Mouse (Mus musculus) spleen, adult 12 weeks (tissue): Measurements from ENCODE around the gene Slc17a3.

Experiments used
- DNase-seq: peaks from one replicate; pipeline ENCODE4 v3.0.0; 2022; ENCODE audit warnings: low spot score

The Slc17a3 gene

GRCm38 (mm10) chr13:23873141-23873540 lies 33.9 kb downstream of the Slc17a3 start:
- DNase-seq: no peak

GRCm38 (mm10) chr13:23879106-23879505 lies 39.9 kb downstream of the Slc17a3 start:
- DNase-seq: no peak

- no peak for DNase-seq
Observed at GRCm38 (mm10) chr13:23879636-23880035, 40.4 kb downstream of the Slc17a3 start.

- DNase-seq: no peak
Observed at GRCm38 (mm10) chr13:23885540-23885939, 46.3 kb downstream of the Slc17a3 start.

DNA sequence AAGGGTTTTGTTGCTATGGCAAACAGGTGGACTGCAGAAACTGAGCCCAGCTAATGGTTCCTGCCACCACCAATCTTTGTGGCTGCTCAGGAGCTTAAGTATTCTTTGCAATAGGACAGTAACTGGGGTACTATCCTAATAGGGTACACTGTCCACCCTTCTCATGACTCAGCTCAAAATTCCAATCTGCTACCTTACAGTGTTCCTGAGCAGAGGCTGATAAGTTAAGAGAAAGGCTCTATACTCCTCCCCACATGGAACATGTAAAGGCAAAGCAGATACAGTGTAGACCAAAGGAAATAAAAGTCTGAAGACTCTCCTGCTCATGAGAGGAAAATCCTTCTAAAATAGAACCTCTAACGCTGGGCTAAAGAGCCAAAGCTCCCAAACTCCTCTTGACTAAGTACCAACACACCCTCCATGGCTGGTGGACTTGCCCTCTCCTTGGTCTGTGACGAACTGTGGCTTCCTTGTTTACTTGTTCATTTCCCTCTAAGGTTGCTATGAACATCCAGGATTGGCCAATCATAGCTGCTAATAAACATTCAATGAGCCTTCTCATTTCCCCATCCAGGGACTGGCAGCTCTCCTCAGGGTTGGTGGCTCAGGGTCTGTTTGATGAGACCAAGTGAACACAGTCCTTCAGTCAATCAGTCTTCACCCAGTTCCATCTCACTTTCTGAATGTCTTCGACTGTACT lies 47.9 kb downstream of the Slc17a3 start:
- no peak for DNase-seq

- no peak for DNase-seq
Observed at GRCm38 (mm10) chr13:23889011-23889605, 49.9 kb downstream of the Slc17a3 start.

DNA sequence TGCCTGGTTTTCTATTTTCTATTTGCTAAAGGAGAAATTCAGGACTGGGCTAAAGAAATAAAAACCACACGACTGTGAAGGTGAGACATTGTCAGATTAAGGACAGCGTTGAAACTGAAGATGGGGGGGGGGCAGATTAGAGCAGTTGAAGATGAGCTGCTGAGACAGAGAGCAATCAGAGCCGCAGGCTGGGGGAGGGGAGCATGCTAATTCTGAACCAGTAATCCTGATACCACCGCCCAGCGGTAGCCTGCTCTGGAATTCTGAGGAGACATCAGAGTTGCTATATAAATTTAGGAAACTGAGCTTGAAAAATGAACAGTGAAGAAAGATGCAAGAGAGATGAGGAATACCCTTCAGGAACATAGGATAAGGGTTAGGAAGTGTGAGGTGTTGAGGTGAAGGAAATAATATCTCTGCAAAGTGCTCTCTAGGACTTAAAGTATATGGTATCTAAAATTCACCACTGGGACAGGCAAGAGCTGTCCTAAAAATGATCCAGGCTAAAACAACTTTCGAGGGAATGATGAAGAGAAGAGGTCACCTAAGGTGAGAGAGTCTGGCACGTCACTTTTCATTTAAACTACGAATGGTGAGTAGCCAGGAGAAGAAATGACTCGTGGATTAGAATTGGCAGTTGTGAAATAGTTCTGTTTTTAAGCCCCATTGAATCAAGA lies 53.5 kb downstream of the Slc17a3 start:
- no peak for DNase-seq

DNA sequence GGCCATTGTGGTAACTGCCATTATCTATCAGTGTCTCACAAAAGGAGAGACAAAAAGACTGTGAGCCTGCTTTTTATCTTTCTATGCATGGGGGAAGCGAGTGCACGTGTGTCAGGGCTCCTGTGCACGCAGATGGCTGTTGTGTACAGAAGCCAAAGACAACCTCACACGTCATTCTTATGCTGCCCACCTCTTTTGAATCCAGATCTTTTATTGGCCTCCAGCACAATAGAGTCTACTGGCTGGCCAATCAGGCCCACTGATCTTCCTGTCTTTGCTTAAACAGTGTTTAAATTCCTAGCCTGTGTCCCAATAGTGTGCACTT lies 54.0 kb downstream of the Slc17a3 start:
- DNase-seq: no peak

DNA sequence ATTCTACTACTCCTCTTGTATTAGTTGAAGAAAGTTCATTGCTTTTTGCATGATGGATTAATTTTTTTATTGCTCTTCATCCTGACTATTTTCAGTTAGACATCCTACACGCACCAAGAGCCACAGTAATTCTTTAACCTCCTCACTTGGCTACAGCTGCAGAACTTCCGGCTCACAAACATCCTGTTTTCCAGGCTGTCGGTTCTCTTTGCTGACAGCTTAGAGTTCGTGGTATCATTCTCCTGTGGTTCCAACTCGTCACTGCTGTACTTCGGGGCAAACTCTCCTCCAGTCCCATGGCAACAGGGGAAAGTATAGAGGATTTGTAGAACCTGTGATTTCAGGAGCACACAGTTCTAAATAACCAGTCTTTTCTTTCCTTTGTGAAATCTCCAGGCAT lies 59.0 kb downstream of the Slc17a3 start:
- no peak for DNase-seq

DNA sequence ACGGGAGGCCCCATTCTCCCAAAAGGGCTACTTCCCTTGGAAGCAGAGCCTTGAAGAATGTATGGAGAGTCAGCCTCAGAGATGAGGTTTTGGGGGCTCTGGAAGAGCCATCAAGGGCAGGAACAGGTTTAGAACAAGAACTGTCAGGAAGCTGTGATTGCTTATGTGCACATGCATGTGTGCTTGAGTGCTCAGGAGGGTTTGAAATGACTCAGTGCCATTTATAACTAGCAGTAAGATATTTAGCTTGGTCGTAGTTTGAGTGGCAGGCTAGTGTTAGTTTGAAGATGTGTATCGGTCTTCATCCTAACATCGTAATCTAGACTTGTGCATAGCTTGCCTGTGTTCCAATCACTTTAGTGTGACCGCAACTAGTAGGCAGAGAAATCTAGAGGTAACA lies 67.7 kb downstream of the Slc17a3 start:
- DNase-seq: no peak

DNA sequence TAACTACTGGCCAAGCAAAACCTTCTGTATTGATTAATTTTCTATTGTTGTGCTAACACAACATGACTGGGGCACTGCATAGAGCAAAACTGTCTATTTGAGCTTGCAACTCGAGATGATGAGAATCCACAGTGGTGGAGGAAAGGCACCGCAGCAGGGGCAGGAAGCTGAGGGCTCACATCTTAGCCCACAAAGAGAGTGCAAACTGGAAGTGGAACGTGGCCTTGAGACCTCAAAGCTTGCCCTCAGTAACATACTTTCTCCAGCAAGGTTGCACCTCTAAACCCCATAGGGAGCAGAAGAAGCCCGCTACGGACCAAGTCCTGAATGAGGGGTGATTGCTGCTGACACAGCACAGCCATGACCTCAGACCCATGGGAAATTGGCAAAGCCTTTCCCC lies 70.9 kb downstream of the Slc17a3 start:
- no peak for DNase-seq
